Mouse (Mus musculus): ENCODE results near the gene Hecw2. TPM values are rescaled to one million over a fixed set of nuclear protein-coding genes. Genes with fewer than 3 reads are reported as not detected.

Hecw2 gene
- polyA plus RNA-seq, 1 experiment from 2014 or later = 7.7 TPM

DNA sequence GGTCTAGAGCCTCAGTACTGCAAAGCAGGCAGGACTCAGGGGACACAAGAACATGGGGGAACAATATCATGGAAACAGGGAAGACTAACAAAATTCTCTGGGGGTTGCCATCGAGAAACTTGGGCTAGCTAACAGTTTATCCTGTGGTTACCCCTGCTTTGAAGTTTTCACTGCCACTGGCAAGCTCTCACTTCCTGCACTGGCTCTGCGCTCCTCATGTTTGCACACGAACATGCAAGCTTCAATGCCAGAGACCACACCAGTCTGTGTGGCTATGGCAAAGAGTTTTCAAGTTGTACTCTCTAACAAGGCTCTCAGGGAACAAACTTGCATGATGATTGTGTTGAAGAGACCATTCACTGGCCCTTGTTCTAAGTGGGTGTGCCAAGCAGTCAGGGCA, 288.8 kb downstream of the Hecw2 start:
- H3K9me3 ChIP-seq = no peaks in the 10 kb centered on the region
- H3K4me2 ChIP-seq = no peak overlapping the region
- no peak overlapping the region for H3K9ac ChIP-seq
- H3K27me3 ChIP-seq (replicated peaks) = no peaks in the 10 kb centered on the region
- no peak for ATAC-seq (replicated peaks)
- H3K36me3 ChIP-seq (replicated peaks) = no peaks in the 10 kb centered on the region
- H3K27ac ChIP-seq = no peak overlapping the region
- 84% methylated on average over 3 of the region's 3 CpGs for WGBS
- H3K4me3 ChIP-seq = no peak overlapping the region
- H3K4me1 ChIP-seq = no peaks in the 10 kb centered on the region

- H3K9me3 ChIP-seq = no peaks in the 10 kb centered on the region
- 94% methylated on average over 2 of the region's 2 CpGs for WGBS
- no peak for ATAC-seq (replicated peaks)
- no peaks in the 10 kb centered on the region for H3K36me3 ChIP-seq (replicated peaks)
- no peak overlapping the region for H3K9ac ChIP-seq
- H3K4me1 ChIP-seq = no peaks in the 10 kb centered on the region
- H3K27ac ChIP-seq = no peak overlapping the region
- H3K4me2 ChIP-seq = no peak overlapping the region
- no peaks in the 10 kb centered on the region for H3K27me3 ChIP-seq (replicated peaks)
- H3K4me3 ChIP-seq = no peak overlapping the region
Observed at GRCm38 (mm10) chr1:53900416-53900815, 294.6 kb downstream of the Hecw2 start.

DNA sequence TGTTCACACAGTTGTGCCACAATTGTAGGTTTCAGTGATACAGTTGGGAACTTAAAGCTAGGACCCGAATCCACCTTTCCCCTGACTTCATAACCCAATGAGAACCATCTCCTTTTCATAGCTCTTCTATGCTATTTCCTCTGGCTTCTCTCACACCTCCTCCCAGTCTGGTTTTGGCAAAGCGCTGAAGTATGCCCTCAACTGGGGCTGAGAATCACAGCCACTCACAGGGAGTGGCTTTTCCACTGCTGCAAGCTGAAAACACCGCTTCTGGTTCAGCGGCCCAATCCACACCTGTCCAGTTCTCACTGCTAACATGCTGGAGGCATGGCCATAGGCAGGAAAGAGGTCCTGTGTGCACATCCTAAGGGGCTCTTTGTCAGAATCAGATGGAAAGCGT, 300.7 kb downstream of the Hecw2 start:
- Histone ChIP-seq H3K9me3 (no peaks in the 10 kb centered on the region), H3K9ac (no peak overlapping the region), H3K27me3 (replicated peaks) (no peaks in the 10 kb centered on the region), H3K4me2 (no peak overlapping the region), H3K4me1 (no peaks in the 10 kb centered on the region), H3K4me3 (no peak overlapping the region), H3K27ac (no peak overlapping the region), H3K36me3 (replicated peaks) (no peaks in the 10 kb centered on the region)
- no peak for ATAC-seq (replicated peaks)
- WGBS = 90% methylated on average over 5 of the region's 5 CpGs

- no peak overlapping the region for H3K9ac ChIP-seq
- no peaks in the 10 kb centered on the region for H3K9me3 ChIP-seq
- H3K4me3 ChIP-seq = no peak overlapping the region
- no peaks in the 10 kb centered on the region for H3K4me1 ChIP-seq
- 49% methylated on average over 3 of the region's 3 CpGs for WGBS
- no peaks in the 10 kb centered on the region for H3K36me3 ChIP-seq (replicated peaks)
- H3K27ac ChIP-seq = no peak overlapping the region
- no peaks in the 10 kb centered on the region for H3K27me3 ChIP-seq (replicated peaks)
- ATAC-seq (replicated peaks) = no peak
- no peak overlapping the region for H3K4me2 ChIP-seq
Observed at GRCm38 (mm10) chr1:53890380-53890779, 304.6 kb downstream of the Hecw2 start.

- ATAC-seq (replicated peaks) = no peak
- Histone ChIP-seq H3K4me1 (no peaks in the 10 kb centered on the region), H3K27me3 (replicated peaks) (no peaks in the 10 kb centered on the region), H3K4me2 (no peak overlapping the region), H3K9me3 (no peaks in the 10 kb centered on the region), H3K27ac (no peak overlapping the region), H3K36me3 (replicated peaks) (no peaks in the 10 kb centered on the region), H3K4me3 (no peak overlapping the region), H3K9ac (no peak overlapping the region)
- 94% methylated on average over 3 of the region's 3 CpGs for WGBS
Observed at GRCm38 (mm10) chr1:53889806-53890205, 305.2 kb downstream of the Hecw2 start.

DNA sequence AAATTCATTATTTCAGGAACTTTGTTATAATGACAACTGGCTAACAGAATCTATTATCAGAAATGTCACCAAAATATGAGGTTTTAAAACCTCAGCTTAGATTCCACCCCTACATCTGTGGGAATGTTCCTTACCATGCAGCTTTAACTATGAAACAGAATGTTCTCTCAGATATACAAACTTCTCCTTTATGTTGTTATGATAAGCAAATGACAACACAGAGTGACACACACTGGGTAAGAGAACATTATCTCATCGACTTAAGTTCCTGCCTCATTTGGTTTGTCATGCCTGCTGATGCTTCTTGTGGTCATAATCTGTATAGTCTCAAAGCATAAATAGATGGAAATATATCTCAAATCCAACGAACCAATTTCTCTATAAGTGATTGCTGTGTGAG, 312.5 kb downstream of the Hecw2 start:
- Histone ChIP-seq H3K36me3 (replicated peaks) (no peaks in the 10 kb centered on the region), H3K4me2 (no peak overlapping the region), H3K4me1 (no peaks in the 10 kb centered on the region), H3K27ac (no peak overlapping the region), H3K9ac (no peak overlapping the region), H3K27me3 (replicated peaks) (no peaks in the 10 kb centered on the region), H3K4me3 (no peak overlapping the region), H3K9me3 (no peaks in the 10 kb centered on the region)
- no peak for ATAC-seq (replicated peaks)
- 80% methylated on average over 2 of the region's 2 CpGs for WGBS

DNA sequence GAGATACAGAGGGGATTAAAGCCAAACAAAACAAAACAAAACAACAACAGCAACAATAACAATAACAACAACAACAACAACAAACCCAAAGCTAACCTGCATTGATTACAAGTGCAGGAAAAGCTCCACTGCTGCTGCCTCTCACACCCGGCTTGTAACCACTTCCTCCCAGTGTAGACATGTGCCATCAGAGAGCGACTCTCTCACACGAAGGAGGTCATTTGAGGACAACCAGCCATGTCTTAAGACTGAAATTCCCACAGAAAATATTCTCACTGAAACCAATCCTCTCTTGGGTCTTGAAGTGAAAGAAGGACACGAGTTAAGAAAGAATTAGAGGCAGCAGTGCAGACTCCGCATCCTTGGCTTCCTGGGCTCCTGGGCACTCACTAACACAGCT, 319.0 kb downstream of the Hecw2 start:
- WGBS = 93% methylated on average over 5 of the region's 5 CpGs
- Histone ChIP-seq H3K4me3 (no peak overlapping the region), H3K9ac (no peak overlapping the region), H3K27ac (no peak overlapping the region), H3K4me2 (no peak overlapping the region), H3K9me3 (no peaks in the 10 kb centered on the region), H3K4me1 (no peaks in the 10 kb centered on the region), H3K27me3 (replicated peaks) (no peaks in the 10 kb centered on the region), H3K36me3 (replicated peaks) (no peaks in the 10 kb centered on the region)
- no peak for ATAC-seq (replicated peaks)

DNA sequence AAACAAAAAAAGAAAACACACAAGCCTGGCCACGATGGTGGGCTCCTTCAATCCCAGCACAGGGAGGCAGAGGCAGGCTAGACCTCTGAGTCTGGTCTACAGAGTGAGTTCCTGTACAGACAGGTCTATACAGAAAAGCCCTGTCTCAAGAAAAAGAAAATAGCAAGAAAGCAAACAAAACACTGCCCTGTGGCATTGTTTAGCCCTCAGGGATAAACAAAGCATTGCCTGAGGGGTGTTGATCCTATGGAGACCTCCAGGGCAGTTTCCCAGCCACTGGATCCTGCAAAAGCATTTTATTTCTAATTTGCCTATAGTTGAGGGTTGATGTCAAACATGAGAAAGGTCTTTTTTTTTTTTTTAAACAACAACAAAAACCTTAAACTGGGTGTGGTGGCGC, 327.7 kb downstream of the Hecw2 start:
- no peaks in the 10 kb centered on the region for H3K9me3 ChIP-seq
- 84% methylated on average over 2 of the region's 2 CpGs for WGBS
- H3K27me3 ChIP-seq (replicated peaks) = no peaks in the 10 kb centered on the region
- no peak overlapping the region for H3K9ac ChIP-seq
- H3K4me3 ChIP-seq = no peak overlapping the region
- no peak for ATAC-seq (replicated peaks)
- H3K36me3 ChIP-seq (replicated peaks) = no peaks in the 10 kb centered on the region
- H3K4me2 ChIP-seq = no peak overlapping the region
- no peak overlapping the region for H3K27ac ChIP-seq
- H3K4me1 ChIP-seq = no peaks in the 10 kb centered on the region

DNA sequence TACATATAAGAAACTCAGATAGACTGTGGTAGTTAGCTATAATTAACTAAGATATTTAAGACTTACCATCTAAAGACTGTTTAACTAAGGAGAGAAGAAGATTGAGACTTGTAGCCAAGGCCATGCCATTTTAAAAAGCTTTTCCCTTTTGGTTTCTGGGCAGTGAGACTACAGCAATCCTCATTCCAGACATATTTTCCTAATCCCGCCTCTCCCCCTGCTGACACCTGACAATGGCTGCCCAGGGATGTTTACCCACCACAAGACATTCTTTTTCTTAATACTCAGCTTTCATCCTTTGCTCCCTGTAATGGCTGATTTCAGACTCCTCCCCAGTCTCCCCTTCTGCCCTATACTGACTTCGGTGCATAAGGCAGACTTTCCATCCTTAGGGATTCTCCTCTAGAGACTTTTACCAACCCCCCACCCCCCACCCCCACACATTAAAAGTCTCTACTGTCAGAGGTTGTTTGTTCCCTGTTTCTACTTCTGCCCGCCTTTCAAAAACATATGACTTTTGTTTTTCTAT, 328.5 kb downstream of the Hecw2 start:
- H3K27me3 ChIP-seq (replicated peaks) = no peaks in the 10 kb centered on the region
- no peak for ATAC-seq (replicated peaks)
- H3K4me3 ChIP-seq = no peak overlapping the region
- H3K27ac ChIP-seq = no peak overlapping the region
- H3K36me3 ChIP-seq (replicated peaks) = no peaks in the 10 kb centered on the region
- H3K9me3 ChIP-seq = no peaks in the 10 kb centered on the region
- no peak overlapping the region for H3K4me2 ChIP-seq
- H3K9ac ChIP-seq = no peak overlapping the region
- WGBS = 27% methylated on average over 3 of the region's 3 CpGs
- no peaks in the 10 kb centered on the region for H3K4me1 ChIP-seq

GRCm38 (mm10) chr1:53864046-53864445, 330.9 kb downstream of the Hecw2 start:
- Histone ChIP-seq H3K4me3 (no peak overlapping the region), H3K27me3 (replicated peaks) (no peaks in the 10 kb centered on the region), H3K36me3 (replicated peaks) (no peaks in the 10 kb centered on the region), H3K9ac (no peak overlapping the region), H3K4me1 (no peaks in the 10 kb centered on the region), H3K4me2 (no peak overlapping the region), H3K9me3 (no peaks in the 10 kb centered on the region), H3K27ac (no peak overlapping the region)
- ATAC-seq (replicated peaks) = no peak
- 89% methylated on average over 3 of the region's 3 CpGs for WGBS

- WGBS = 87% methylated on average over 3 of the region's 3 CpGs
- H3K9ac ChIP-seq = no peak overlapping the region
- H3K4me3 ChIP-seq = no peak overlapping the region
- H3K36me3 ChIP-seq (replicated peaks) = no peaks in the 10 kb centered on the region
- no peak overlapping the region for H3K4me2 ChIP-seq
- H3K9me3 ChIP-seq = no peaks in the 10 kb centered on the region
- no peaks in the 10 kb centered on the region for H3K4me1 ChIP-seq
- ATAC-seq (replicated peaks) = no peak
- no peaks in the 10 kb centered on the region for H3K27me3 ChIP-seq (replicated peaks)
- no peak overlapping the region for H3K27ac ChIP-seq
Observed at GRCm38 (mm10) chr1:53860611-53861010, 334.4 kb downstream of the Hecw2 start.

GRCm38 (mm10) chr1:53859175-53859574, 335.8 kb downstream of the Hecw2 start:
- H3K36me3 ChIP-seq (replicated peaks) = no peaks in the 10 kb centered on the region

GRCm38 (mm10) chr1:53856501-53857103, 338.4 kb downstream of the Hecw2 start:
- Histone ChIP-seq H3K9me3 (no peaks in the 10 kb centered on the region), H3K4me2 (no peak overlapping the region), H3K27me3 (replicated peaks) (no peaks in the 10 kb centered on the region), H3K27ac (no peak overlapping the region), H3K36me3 (replicated peaks) (no peaks in the 10 kb centered on the region), H3K9ac (no peak overlapping the region), H3K4me3 (no peak overlapping the region), H3K4me1 (no peaks in the 10 kb centered on the region)
- ATAC-seq (replicated peaks) = no peak
- 88% methylated on average over 7 of the region's 7 CpGs for WGBS

More at GRCm38 (mm10) chr1:53859175-53859574, 335.8 kb downstream of the Hecw2 start:
- no peak overlapping the region for H3K4me2 ChIP-seq
- H3K4me3 ChIP-seq = no peak overlapping the region
- H3K27me3 ChIP-seq (replicated peaks) = no peaks in the 10 kb centered on the region
- no peak overlapping the region for H3K9ac ChIP-seq
- H3K9me3 ChIP-seq = no peaks in the 10 kb centered on the region
- H3K27ac ChIP-seq = no peak overlapping the region
- no peak for ATAC-seq (replicated peaks)
- H3K4me1 ChIP-seq = no peaks in the 10 kb centered on the region

Data from midbrain, embryonic 15.5 days (tissue).